Mouse (Mus musculus): ENCODE data around the gene Klhdc3. TPM values are rescaled to one million over a fixed set of nuclear protein-coding genes. Genes with fewer than 3 reads are reported as not detected.

Klhdc3 gene
- polyA plus RNA-seq, 1 experiment from 2014 or later: 52.0 TPM

GRCm38 (mm10) chr17:46673850-46674529, 6.7 kb downstream of the Klhdc3 start, which contains the start of gene Rrp36:
Gene Rrp36 (minus strand): TSS chr17:46674352.
- peak within 1 kb of the TSS; percentile 81 for H3K4me3 ChIP-seq (ENCODE audit: low read depth, low read length)
- under 1% methylated on average over 43 of the region's 43 CpGs for WGBS (ENCODE audit: insufficient replicate concordance)

GRCm38 (mm10) chr17:46669911-46670310, 10.8 kb downstream of the Klhdc3 start:
- ATAC-seq (ENCODE audit: low read depth): no peak
- Histone ChIP-seq H3K4me2 (ENCODE audit: low read depth, low read length) (no peak overlapping the region), H3K4me3 (ENCODE audit: low read depth, low read length) (no peak overlapping the region), H3K27ac (ENCODE audit: low read length) (no peak overlapping the region), H3K9me3 (replicated peaks; ENCODE audit: control insufficient read depth, low read length) (no peaks in the 10 kb centered on the region), H3K27me3 (ENCODE audit: control insufficient read depth, insufficient read depth, low read depth, low read length) (no peaks in the 10 kb centered on the region), H3K9ac (ENCODE audit: low read depth, low read length) (no peak overlapping the region), H3K36me3 (ENCODE audit: control insufficient read depth, insufficient read depth) (peaks cover 8% of the 10 kb centered on the region), H3K4me1 (ENCODE audit: control insufficient read depth, low read depth, low read length) (peaks cover 16% of the 10 kb centered on the region)
- 85% methylated on average over 10 of the region's 10 CpGs for WGBS (ENCODE audit: insufficient replicate concordance)

More at GRCm38 (mm10) chr17:46673850-46674529, 6.7 kb downstream of the Klhdc3 start, which contains the start of gene Rrp36:
- Histone ChIP-seq H3K4me2 (ENCODE audit: low read depth, low read length) (peak within 1 kb of the TSS; percentile 68), H3K36me3 (ENCODE audit: control insufficient read depth, insufficient read depth) (peaks cover 23% of the 10 kb centered on the region), H3K9ac (ENCODE audit: low read depth, low read length) (peak within 1 kb of the TSS; percentile 72), H3K4me1 (ENCODE audit: control insufficient read depth, low read depth, low read length) (peaks cover 28% of the 10 kb centered on the region), H3K27me3 (ENCODE audit: control insufficient read depth, insufficient read depth, low read depth, low read length) (no peaks in the 10 kb centered on the region), H3K9me3 (replicated peaks; ENCODE audit: control insufficient read depth, low read length) (no peaks in the 10 kb centered on the region), H3K27ac (ENCODE audit: low read length) (peak within 1 kb of the TSS; percentile 83)
- ATAC-seq (ENCODE audit: low read depth): peak; percentile 94

GRCm38 (mm10) chr17:46667712-46668111, 13.0 kb downstream of the Klhdc3 start:
- WGBS (ENCODE audit: insufficient replicate concordance): 88% methylated on average over 16 of the region's 16 CpGs
- no peak for ATAC-seq (ENCODE audit: low read depth)
- Histone ChIP-seq H3K4me2 (ENCODE audit: low read depth, low read length) (no peak overlapping the region), H3K9me3 (replicated peaks; ENCODE audit: control insufficient read depth, low read length) (no peaks in the 10 kb centered on the region), H3K4me1 (ENCODE audit: control insufficient read depth, low read depth, low read length) (peaks cover under 1% of the 10 kb centered on the region), H3K27ac (ENCODE audit: low read length) (no peak overlapping the region), H3K36me3 (ENCODE audit: control insufficient read depth, insufficient read depth) (peaks cover 12% of the 10 kb centered on the region), H3K9ac (ENCODE audit: low read depth, low read length) (no peak overlapping the region), H3K27me3 (ENCODE audit: control insufficient read depth, insufficient read depth, low read depth, low read length) (no peaks in the 10 kb centered on the region), H3K4me3 (ENCODE audit: low read depth, low read length) (no peak overlapping the region)

- H3K4me1 ChIP-seq (ENCODE audit: control insufficient read depth, low read depth, low read length): no peaks in the 10 kb centered on the region
- H3K27me3 ChIP-seq (ENCODE audit: control insufficient read depth, insufficient read depth, low read depth, low read length): no peaks in the 10 kb centered on the region
- no peak overlapping the region for H3K9ac ChIP-seq (ENCODE audit: low read depth, low read length)
- H3K27ac ChIP-seq (ENCODE audit: low read length): no peak overlapping the region
- no peaks in the 10 kb centered on the region for H3K9me3 ChIP-seq (replicated peaks; ENCODE audit: control insufficient read depth, low read length)
- peaks cover 8% of the 10 kb centered on the region for H3K36me3 ChIP-seq (ENCODE audit: control insufficient read depth, insufficient read depth)
- WGBS (ENCODE audit: insufficient replicate concordance): 77% methylated on average over 5 of the region's 5 CpGs
- no peak overlapping the region for H3K4me3 ChIP-seq (ENCODE audit: low read depth, low read length)
- no peak overlapping the region for H3K4me2 ChIP-seq (ENCODE audit: low read depth, low read length)
- no peak for ATAC-seq (ENCODE audit: low read depth)
Observed at GRCm38 (mm10) chr17:46662730-46663129, 18.0 kb downstream of the Klhdc3 start.

GRCm38 (mm10) chr17:46661981-46662380, 18.7 kb downstream of the Klhdc3 start:
- H3K4me1 ChIP-seq (ENCODE audit: control insufficient read depth, low read depth, low read length): no peaks in the 10 kb centered on the region
- no peaks in the 10 kb centered on the region for H3K9me3 ChIP-seq (replicated peaks; ENCODE audit: control insufficient read depth, low read length)
- no peak overlapping the region for H3K4me3 ChIP-seq (ENCODE audit: low read depth, low read length)
- H3K36me3 ChIP-seq (ENCODE audit: control insufficient read depth, insufficient read depth): peaks cover 8% of the 10 kb centered on the region
- H3K27ac ChIP-seq (ENCODE audit: low read length): no peak overlapping the region
- no peak for ATAC-seq (ENCODE audit: low read depth)
- H3K9ac ChIP-seq (ENCODE audit: low read depth, low read length): no peak overlapping the region
- no peak overlapping the region for H3K4me2 ChIP-seq (ENCODE audit: low read depth, low read length)
- 83% methylated on average over 12 of the region's 12 CpGs for WGBS (ENCODE audit: insufficient replicate concordance)
- no peaks in the 10 kb centered on the region for H3K27me3 ChIP-seq (ENCODE audit: control insufficient read depth, insufficient read depth, low read depth, low read length)

GRCm38 (mm10) chr17:46661351-46661750, 19.4 kb downstream of the Klhdc3 start:
- H3K27ac ChIP-seq (ENCODE audit: low read length): no peak overlapping the region
- no peaks in the 10 kb centered on the region; the same call in 1 of the 2 replicates for H3K4me1 ChIP-seq (ENCODE audit: control insufficient read depth, low read depth, low read length)
- ATAC-seq (ENCODE audit: low read depth): no peak
- no peak overlapping the region for H3K4me3 ChIP-seq (ENCODE audit: low read depth, low read length)
- no peak overlapping the region for H3K9ac ChIP-seq (ENCODE audit: low read depth, low read length)
- H3K4me2 ChIP-seq (ENCODE audit: low read depth, low read length): no peak overlapping the region
- H3K27me3 ChIP-seq (ENCODE audit: control insufficient read depth, insufficient read depth, low read depth, low read length): no peaks in the 10 kb centered on the region
- no peaks in the 10 kb centered on the region for H3K9me3 ChIP-seq (replicated peaks; ENCODE audit: control insufficient read depth, low read length)
- WGBS (ENCODE audit: insufficient replicate concordance): 81% methylated on average over 9 of the region's 9 CpGs
- H3K36me3 ChIP-seq (ENCODE audit: control insufficient read depth, insufficient read depth): peaks cover 8% of the 10 kb centered on the region

- Histone ChIP-seq H3K36me3 (ENCODE audit: control insufficient read depth, insufficient read depth) (peaks cover 13% of the 10 kb centered on the region), H3K27ac (ENCODE audit: low read length) (no peak overlapping the region), H3K4me1 (ENCODE audit: control insufficient read depth, low read depth, low read length) (peaks cover 13% of the 10 kb centered on the region), H3K9ac (ENCODE audit: low read depth, low read length) (no peak overlapping the region), H3K9me3 (replicated peaks; ENCODE audit: control insufficient read depth, low read length) (no peaks in the 10 kb centered on the region), H3K27me3 (ENCODE audit: control insufficient read depth, insufficient read depth, low read depth, low read length) (no peaks in the 10 kb centered on the region), H3K4me2 (ENCODE audit: low read depth, low read length) (no peak overlapping the region), H3K4me3 (ENCODE audit: low read depth, low read length) (no peak overlapping the region)
- 68% methylated on average over 6 of the region's 6 CpGs for WGBS (ENCODE audit: insufficient replicate concordance)
- no peak for ATAC-seq (ENCODE audit: low read depth)
Observed at GRCm38 (mm10) chr17:46656054-46656453, 24.7 kb downstream of the Klhdc3 start.

GRCm38 (mm10) chr17:46651755-46652547, 28.8 kb downstream of the Klhdc3 start:
- H3K4me3 ChIP-seq (ENCODE audit: low read depth, low read length): peak overlapping the region; percentile 71
- peak overlapping the region; percentile 87; the same call in 1 of the 2 replicates for H3K4me2 ChIP-seq (ENCODE audit: low read depth, low read length)
- WGBS (ENCODE audit: insufficient replicate concordance): 65% methylated on average over 20 of the region's 20 CpGs
- H3K4me1 ChIP-seq (ENCODE audit: control insufficient read depth, low read depth, low read length): peaks cover 28% of the 10 kb centered on the region
- H3K36me3 ChIP-seq (ENCODE audit: control insufficient read depth, insufficient read depth): peaks cover 9% of the 10 kb centered on the region
- H3K27me3 ChIP-seq (ENCODE audit: control insufficient read depth, insufficient read depth, low read depth, low read length): no peaks in the 10 kb centered on the region
- ATAC-seq (ENCODE audit: low read depth): no peak
- no peak overlapping the region for H3K27ac ChIP-seq (ENCODE audit: low read length)
- H3K9ac ChIP-seq (ENCODE audit: low read depth, low read length): peak overlapping the region; percentile 77; the same call in 1 of the 2 replicates
- H3K9me3 ChIP-seq (replicated peaks; ENCODE audit: control insufficient read depth, low read length): no peaks in the 10 kb centered on the region

- Histone ChIP-seq H3K36me3 (ENCODE audit: control insufficient read depth, insufficient read depth) (peaks cover 9% of the 10 kb centered on the region), H3K4me1 (ENCODE audit: control insufficient read depth, low read depth, low read length) (peaks cover 34% of the 10 kb centered on the region), H3K4me2 (ENCODE audit: low read depth, low read length) (peak overlapping the region; percentile 87), H3K27me3 (ENCODE audit: control insufficient read depth, insufficient read depth, low read depth, low read length) (no peaks in the 10 kb centered on the region), H3K4me3 (ENCODE audit: low read depth, low read length) (peak overlapping the region; percentile 71), H3K9me3 (replicated peaks; ENCODE audit: control insufficient read depth, low read length) (no peaks in the 10 kb centered on the region), H3K27ac (ENCODE audit: low read length) (peak overlapping the region; percentile 75; the same call in 1 of the 2 replicates), H3K9ac (ENCODE audit: low read depth, low read length) (peak overlapping the region; percentile 77)
- ATAC-seq (ENCODE audit: low read depth): no peak
- 70% methylated on average over 17 of the region's 17 CpGs for WGBS (ENCODE audit: insufficient replicate concordance)
Observed at GRCm38 (mm10) chr17:46651292-46651691, 29.4 kb downstream of the Klhdc3 start.
